Mouse (Mus musculus): ENCODE measurements around the gene Aaas. TPM values are rescaled to one million over a fixed set of nuclear protein-coding genes. Genes with fewer than 3 reads are reported as not detected.
A peak's percentile ranks its signal among the peaks of the same experiment; 100 is the strongest.

Aaas gene
- 10 to 100 TPM in 3 of 4 experiments, 1 to 10 TPM in 1; 9.8 to 15.0 (median 12.5) TPM for total RNA-seq (2022)

DNA sequence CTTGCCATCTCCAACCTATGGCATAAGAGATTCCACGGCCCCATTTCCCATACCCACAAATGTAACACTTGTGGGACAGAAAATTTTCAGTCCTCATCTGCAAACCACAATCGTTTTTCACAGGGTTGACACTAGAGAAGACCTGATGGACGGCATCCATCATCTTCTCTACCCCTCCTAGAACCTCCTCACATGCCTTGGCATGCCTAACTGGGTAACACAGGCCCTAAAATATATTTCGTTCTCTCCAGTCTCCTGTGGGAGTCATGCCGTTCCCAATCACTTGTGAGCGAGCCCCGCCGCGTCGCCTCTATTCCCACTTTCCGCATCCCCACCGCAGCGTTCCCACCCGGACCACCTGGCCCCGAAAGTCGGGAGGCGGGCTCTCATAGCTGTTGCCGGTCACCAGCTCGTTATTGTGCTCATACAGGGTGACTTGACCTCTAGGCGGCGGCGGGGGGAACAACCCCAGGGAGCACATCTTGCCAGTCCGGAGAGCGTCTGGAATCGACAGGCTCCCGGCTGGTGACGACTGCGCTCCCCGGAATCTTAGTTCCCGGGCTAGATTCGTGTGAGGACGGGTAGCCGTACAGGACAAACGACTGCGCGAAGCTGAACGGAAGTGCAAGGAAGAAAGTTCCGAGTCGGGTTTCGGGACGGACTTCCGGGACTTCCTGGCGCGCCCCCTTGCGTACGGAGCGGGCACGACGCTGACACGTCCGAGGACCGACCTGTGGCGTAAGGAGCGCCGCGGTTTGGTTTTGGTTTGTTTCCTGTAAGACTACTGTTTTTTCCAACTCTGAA is at the start of gene Aaas:
TSS of gene Aaas (minus strand) at position 634 of the 804 bp plus-strand sequence.
- peak; percentile 95 for DNase-seq (ENCODE audit: low spot score)

DNA sequence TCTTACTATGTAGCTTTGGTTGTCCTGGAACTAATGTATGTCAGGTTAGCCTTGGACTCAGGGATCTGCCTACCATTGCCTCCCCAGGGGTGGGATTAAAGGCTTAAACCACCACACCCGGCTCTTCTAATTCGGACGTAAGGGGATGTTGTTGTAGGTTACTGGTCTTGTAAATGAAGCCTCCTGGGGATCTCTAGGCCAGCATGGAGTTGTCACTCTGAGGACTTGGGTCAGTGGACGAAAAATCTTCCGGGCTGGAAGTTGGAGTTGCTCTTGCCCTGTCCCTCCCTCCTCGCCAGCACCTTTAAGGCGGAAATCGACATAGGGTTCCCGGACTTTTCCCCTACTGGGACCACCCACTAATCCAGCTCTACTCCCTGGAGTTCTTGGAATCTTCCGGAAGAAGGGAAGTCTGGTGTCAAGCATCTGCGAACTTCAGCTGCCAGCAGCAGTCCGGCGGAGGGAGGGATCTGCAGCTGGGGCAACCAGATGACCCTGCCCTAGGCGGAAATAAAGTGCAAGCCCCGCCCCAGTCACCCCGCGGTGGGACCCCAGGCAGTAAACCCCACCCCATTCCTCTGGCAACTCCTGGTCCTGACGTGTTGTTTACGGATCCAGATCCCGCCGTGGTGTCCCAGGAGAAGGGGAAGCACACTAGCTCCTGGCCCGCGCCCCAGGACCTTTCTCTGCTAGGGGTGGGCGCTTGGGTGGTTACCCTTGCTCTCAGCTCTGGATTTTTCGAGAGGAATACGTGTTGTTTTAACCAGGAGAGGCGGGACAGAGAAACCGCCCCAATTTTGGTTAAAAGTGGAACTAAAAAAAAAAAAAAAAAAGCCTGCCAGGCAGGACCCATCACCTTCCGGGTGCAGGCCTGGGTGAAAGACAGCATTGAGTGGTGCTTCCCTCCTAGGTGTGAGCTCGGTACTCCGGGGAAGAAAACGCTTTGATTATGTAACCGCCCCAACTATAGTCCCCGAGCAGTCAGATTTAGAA is 49.0 kb upstream of the Aaas start:
- peak; percentile 95 for DNase-seq (ENCODE audit: low spot score)

DNA sequence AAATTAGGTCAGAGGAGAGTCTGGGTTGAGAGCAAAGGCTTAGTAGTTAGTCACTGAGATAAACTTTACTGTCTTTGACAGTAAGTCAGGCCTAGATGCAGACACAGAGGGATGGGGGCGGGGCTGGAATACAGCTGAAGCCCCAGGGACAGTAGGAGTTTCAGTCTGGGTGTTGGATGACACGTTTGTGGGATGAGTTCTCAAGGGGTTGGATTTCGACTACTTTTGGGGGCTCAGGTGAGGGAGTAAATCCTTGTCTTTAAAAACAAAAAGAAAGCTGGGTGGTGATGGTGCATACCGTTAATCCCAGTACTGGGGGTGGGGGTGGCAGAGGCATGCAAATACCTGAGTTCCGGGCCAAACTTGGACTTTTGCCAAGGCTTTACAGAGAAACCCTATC is 48.1 kb upstream of the Aaas start:
- DNase-seq (ENCODE audit: low spot score): no peak

DNA sequence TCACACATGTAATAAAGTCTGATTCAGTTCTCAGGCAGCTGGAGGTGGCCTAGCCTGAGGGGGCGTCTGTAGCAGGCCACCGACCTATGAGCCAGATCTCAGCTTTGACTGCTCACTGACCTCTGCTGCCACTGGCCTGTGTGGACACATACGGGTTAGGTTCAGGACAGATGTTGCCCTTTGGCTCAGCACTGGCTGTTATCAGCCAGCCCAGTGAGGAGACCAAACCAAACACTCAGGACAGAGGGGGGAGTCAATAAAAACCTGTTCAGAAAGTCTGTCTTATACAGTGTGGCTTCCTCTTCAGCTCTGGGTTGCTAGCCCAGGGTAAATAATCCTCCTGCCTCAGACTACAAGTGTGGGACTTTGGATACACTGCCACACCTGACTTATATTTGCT is 44.5 kb upstream of the Aaas start:
- DNase-seq (ENCODE audit: low spot score): no peak

DNA sequence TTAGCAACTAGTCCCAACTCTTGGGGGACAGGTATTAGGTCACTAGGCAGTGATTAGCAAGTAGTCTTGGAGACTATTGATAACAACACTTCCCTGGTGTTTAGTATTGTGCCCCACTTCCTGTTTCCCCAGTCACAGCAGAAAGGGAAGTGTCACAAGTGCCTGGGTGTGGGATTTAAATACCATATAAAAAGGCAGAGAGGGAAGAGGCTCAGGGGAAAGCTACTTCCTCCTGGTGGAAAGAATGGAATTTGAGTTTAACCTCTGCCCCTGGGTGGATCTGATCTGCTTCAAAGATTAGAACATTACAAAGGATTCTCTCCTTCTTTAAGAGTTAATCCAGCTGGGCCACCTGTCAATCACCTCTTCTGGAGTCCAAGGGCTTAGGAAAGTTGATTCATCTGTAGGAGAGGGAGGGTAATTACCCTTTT is 43.0 kb upstream of the Aaas start:
- peak; percentile 76 for DNase-seq (ENCODE audit: low spot score)

DNA sequence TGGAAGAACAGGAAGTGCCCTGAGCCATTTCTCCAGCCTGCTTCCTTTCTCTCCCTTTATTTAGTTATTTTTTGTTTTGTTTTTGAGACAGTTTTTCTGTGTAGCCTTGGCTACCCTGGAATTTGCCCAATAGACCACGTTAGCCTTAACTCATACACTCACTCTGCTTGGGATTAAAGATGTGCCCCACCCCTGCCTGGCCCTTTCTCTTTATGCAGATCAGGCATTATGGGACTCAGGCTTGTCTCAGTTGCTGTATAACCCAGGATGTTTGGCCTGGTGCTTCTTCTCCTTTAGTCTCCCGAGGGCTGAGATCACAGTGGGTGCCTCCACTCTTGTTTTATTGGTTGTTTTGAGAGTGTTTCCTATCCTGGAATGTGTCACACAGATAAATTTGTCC is 41.9 kb upstream of the Aaas start:
- peak; percentile 24 for DNase-seq (ENCODE audit: low spot score)

DNA sequence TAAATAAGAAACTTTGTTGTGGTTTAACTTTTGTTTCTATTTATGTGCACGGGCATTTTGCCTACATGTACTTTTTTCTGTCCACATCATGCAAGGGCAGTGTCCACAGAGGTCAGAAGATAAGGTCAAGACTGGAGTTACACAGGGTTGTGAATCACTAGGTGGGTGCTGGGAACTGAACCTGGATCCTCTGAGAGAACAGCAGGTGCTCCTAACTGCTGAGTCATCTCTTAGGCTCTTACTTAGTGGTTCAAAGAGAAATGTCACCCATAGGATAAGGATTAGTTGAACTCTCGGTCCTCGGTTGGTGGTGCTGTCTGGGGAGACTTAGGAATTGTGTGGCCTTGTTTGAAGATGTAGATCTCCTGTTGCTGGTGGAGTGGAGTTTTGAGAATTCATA is 38.4 kb upstream of the Aaas start:
- DNase-seq (ENCODE audit: low spot score): no peak

DNA sequence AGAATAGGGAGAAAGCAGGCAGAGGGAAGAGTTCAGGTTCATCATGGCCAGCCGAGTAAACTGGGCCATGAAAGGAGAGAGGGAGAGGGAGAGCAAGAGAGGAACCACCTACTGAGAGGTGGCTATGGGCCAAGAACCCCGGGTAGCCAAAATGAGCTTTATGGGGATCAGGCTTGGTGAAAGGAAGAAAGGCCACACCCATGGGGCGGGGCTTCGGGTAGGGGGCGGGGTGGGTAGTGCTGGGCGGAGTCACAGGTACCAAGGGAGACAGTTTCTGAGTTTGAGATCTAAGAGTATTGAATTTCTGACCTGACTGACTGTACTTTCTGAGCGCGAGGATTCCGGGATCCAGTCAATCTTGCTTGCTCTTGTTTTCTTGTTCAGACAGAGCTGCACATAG is 36.1 kb upstream of the Aaas start:
- DNase-seq (ENCODE audit: low spot score): no peak

DNA sequence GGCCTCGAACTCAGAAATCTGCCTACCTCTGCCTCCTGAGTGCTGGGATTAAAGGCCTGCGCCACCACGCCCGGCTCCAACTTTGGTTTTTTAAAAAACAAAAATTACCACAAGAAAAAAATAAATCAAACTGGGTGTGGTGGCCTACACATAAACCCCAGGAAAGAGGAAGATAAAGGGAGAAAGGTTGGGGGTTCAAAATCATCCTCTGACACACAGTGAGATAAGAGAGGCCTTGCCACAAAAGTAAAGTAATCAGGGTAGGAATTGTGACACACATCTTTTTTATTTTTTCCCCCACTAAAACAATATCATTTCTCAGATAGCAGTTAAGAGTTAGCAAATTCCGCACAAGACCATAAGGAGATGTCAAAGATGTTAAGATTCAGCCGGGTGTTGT is 33.1 kb upstream of the Aaas start:
- no peak for DNase-seq (ENCODE audit: low spot score)

DNA sequence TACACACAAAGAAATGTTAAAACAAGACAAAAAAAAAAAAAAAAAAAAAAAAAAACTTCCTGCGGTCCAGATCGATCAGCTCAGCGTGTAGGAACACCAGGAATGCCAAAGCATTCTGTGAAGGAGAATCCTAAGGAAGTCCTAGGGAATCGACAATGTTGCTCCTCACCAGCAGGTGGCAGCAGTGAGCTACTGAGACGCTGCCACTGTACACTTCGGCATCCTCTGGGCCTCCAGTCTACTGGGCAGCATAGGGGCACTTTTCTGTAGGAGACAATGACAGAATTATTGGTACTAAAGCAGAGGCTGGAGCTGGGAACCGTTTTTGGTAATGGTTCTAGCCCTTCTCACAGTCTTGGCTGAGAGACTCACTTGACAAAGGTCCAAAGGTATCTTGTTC is 31.0 kb upstream of the Aaas start:
- DNase-seq (ENCODE audit: low spot score): peak; percentile 79

DNA sequence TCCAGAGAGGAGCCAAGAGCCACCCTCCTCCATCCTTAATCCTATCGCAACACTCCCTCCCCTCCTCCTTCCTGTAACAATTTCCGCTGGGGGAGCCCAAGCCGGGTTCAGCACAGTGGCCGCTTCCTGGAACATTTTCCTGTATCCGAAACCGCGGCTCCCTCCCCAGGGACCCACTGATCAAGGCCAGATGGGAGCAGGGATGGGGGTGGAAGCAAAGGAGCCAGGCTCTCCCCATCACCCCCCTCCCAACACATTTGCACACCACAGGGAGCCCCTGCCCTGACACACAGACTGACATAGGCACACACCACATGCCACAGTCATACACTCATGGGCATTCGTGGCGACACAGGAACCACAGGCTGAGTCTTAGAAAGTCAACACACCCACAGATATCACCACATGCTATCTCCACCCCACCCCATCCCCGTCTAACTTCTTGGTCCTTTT is 27.3 kb upstream of the Aaas start:
- DNase-seq (ENCODE audit: low spot score): peak; percentile 88

DNA sequence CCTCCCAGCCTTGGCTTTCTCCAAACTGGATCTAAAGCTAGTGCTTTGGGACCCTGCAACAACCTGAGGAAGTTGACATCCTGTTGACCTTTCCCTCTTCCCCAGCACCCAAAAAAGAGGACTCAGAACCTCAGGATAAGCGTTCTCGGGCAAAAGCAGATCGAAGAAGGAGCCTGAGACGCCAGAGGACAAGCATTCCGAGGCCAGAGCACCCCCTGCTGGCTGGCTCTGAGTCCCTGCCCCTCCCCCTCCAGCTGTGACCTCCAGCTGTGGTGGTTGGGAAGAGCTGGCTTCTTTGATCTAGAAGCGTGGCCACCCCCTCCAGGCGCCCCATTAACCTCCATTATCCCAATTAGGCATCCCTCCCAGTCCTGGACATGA is 26.6 kb upstream of the Aaas start:
- DNase-seq (ENCODE audit: low spot score): peak; percentile 87

DNA sequence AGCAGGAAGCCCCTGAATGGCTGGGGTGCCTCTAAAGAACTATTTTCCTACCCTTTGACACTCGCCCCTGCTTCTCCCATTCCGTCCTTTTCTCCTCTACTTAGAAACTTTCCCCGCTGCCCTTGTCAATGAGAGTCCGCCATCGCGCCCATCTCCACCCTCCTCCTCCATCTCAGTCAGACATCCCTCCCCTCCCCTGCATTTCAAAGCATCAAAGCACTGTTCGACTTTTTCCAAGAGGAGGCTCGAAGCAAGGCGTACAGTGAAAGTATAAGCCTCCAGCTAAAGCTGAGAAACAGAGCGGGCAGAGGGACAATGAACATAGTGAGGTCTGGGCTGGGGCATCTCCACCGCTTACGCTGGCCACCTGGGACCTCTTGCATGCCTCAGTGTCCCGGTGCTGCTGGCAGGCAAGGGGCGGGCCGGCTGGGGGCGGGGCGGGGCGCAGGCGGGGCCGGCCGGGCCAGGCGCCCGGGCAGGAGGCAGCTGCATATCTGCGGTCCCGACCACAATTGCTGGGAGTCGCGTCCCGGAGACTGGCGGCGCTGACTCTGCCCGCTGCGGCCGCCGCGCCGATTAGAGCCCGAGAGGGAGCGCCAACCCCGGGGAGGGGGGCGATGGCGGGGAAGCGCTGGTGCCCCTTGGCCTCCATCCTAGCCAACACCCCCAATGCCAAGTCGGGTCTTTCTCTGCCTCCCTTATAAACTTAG is 26.0 kb upstream of the Aaas start:
- no peak for DNase-seq (ENCODE audit: low spot score)

DNA sequence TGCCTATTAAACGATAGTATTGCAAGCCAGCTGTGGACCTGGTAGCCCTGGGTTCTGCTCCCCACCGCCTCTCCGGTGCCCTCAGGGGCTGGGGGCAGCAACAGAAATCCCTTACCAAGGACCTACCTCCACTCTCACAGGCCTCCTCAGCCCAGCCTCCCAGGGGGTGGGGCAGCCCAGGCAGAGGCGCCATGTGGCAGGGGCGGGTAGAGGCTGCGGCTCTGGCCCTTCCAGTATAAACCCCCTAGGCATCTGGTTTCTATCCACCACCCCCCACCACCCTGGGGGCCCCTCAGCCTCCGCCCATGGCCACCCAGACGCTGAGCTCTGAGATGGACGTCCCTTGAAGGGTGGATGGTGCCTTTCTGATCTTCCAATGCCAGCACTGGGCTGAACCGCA is 20.2 kb upstream of the Aaas start:
- DNase-seq (ENCODE audit: low spot score): no peak

DNA sequence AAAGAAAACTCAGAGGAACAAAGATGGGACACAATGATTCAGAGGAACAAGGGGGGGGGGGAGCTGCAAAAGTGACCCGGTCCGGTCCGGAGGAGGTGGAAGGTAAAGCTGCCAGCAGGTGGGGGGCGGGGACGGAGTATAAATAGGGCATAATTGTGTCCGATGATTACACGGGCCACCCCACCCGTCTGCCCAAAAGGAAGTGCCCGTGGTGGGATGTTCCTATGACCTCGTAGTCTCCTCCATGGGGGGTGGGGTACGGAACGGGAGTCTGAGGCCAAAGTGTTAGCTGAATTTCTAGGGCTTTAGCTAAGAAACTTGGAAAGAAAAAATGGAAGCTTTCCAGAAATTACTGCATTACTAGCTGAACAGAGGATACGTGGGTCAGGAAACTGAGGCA is 19.4 kb upstream of the Aaas start:
- no peak for DNase-seq (ENCODE audit: low spot score)

DNA sequence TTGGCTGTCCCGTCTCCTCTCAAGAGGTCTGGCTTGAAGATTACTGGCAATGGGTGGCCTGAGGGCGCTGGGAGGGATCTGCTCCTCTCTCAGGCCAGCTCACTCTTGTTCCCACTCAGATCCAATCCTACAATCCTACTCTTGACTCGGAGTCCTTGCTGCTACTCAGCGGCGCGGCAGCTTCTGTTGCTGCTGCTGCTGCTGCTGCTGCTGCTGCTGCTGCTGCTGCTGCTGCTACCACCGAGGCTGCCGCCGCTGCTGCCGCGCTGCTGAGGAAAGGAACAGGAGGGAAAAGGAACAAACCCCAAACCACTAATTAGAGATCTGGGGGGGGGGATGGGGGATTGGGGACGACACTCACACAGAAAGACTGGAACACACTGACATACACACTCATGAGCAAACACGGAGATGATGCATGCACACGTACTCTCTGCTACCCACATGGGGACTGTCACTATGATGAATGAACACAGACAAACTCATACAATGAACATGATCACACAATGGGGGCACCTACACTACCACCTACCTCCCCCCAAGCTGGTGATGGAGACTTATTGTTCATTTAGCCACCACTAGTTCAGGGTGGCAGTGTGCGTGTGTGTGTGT is 16.3 kb upstream of the Aaas start, which contains the start of gene Sp7:
TSS of gene Sp7 (minus strand) at position 450 of the 612 bp plus-strand sequence.
- no peak for DNase-seq (ENCODE audit: low spot score)

DNA sequence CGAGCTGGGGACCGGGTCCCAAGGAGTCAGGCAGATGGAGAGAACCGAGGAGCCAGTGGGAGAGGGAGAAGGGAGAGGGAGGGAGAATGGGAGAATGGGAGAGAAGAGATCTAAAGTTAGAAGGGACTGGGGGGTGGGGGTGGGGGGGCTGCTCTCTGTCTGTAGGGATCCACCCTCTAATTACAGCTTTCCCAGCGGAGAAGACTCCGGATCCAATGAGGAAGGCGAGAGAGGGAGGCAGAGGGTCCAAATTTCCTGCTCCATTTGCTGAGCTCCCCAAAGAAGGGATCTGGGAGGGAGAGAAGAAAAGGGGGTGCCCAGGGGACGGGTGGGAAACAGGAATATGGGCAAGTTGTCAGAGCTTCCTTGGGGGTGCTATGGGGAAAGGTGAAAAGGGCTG is 15.7 kb upstream of the Aaas start:
- no peak for DNase-seq (ENCODE audit: low spot score)

DNA sequence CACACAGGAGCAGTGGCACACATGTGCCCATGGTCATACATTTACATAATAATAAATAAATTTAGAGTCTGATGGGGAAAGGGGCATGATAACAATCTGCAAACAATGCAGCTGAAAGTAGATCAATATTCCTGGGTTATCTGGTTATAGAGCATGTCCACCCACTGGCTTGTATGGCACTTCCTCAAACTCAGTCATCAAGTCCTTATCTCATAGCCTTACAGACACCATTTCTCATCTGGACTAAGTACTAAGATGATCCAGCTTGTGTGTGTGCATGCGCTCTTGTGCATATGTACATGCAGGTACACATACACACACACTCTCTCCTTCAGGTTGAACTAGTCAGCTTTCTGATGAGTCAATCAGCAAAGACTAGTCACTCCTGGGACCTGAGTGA is 14.1 kb upstream of the Aaas start:
- no peak for DNase-seq (ENCODE audit: low spot score)

DNA sequence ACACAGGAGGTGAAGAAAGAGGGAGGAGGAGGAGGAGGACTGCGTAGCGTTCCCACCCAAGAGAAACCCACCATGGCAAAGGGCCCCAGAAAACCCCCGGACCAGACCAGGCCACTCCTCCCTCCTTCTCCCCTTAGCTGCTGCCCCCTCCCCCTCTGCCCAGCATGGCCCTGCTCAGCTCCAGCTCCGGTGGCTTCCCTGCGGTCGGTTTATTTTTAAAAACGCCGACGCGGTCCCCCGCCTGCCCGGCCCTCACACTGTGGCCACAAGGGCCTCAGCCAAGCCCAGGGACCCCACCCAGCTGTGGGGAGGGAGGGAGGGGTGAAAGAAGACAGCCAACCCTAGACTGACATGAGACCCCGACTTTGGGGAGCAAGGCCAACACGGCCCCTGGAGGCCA is 12.1 kb upstream of the Aaas start:
- no peak for DNase-seq (ENCODE audit: low spot score)

DNA sequence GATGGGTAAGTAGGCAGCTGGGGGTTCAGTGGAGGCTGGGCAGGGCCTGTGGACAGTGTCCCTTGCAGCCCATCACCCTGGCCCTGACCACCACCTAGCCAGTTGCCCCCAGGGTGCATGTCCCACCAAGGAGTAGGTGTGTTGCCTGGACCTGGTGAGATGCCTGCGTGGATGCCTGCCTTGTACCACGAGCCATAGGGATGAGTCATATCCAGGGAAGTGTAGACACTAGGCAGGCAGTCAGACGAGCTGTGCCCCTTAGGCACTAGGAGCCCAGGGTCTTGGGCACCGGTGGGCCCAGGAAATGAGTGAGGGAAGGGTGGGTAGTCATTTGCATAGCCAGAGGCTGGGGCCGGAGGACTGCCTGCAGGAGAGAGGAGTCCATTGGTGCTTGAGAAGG is 8.3 kb upstream of the Aaas start:
- DNase-seq (ENCODE audit: low spot score): no peak

DNA sequence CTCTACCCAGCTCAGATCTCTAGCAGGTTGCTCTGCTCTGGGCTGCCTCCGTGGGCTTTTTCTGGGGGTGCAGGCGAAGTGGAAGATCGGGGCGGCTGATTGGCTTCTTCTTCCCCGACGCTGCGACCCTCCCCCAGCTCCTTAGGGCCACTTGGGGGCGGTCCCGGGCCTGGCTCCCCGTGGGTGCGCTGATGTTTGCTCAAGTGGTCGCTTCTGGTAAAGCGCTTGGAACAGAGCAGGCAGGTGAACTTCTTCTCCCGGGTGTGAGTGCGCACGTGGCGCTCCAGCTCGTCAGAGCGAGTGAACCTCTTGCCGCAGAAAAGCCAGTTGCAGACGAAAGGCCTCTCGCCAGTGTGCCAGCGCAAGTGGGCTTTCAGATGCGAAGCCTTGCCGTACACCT is 7.6 kb upstream of the Aaas start:
- no peak for DNase-seq (ENCODE audit: low spot score)

Measured in heart, adult 8-10 months (tissue).